Mouse (Mus musculus): Measurements from ENCODE around the gene Grk1.

Gene Grk1

DNA sequence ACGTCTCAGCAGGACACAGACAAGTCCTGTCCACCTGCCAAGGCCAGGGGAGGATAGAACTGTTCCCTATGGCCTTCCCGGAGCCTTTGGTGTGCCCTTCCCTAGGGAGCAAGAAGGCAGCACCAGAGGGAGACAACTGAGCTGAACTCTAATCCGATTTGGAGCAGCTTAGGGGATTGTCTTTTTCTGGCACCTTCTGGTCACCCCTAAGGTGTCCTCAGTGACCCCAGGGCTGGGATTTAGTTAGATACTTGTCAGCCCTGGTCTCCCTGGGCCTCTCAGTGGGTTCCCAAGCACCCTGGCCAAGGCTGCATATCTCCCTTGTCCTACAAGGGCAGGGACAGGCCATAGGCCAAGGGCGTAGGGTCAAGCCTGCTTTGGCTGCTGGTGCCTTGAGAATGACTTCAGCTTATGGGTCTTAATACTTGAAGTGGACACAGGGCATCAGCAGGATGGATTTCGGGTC, at the start of gene Grk1:
Gene Grk1 (plus strand): TSS at position 416 of the 466 bp plus-strand sequence.
- DNase-seq (ENCODE audit: low read depth): no peak

DNA sequence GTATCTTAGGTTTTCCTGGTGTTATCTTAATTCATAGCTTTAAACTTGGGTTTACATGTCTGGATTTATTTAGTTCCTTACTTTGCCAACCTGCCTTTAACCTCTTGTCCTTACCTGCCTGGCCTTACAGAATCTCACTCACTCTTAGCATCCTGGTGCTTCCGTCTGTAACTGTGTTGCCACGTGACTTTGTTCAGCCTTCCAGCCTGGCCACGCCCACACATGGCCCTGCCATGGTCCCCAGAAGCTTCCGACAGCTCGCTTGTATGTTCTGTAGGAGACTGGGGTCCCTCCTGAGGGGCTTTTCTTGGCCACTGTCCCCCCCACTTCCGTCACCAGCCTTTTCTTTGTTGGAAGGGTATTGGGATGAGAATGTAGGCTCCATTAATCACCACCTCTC, 48.7 kb upstream of the Grk1 start:
- DNase-seq (ENCODE audit: low read depth): no peak

DNA sequence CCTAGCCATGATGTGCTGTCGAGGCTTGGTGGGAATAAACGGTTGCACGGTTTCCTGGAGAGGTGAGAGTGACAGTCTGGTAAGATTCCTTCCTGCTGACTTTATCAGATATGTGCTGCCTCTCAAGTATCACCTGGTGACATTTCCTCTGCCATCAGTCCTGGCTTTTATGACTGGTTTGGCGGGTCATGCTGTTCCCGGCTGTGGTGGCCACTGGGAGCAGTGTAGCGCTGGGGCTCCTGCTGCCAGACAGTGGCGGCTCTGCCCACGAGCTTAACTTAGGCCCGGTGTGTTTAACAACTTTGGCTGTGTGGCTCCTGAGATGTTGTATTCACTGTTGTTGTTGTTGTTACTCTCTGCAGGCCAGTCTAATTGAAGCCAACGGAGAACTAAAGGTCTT, 48.2 kb upstream of the Grk1 start:
- no peak for DNase-seq (ENCODE audit: low read depth)

DNA sequence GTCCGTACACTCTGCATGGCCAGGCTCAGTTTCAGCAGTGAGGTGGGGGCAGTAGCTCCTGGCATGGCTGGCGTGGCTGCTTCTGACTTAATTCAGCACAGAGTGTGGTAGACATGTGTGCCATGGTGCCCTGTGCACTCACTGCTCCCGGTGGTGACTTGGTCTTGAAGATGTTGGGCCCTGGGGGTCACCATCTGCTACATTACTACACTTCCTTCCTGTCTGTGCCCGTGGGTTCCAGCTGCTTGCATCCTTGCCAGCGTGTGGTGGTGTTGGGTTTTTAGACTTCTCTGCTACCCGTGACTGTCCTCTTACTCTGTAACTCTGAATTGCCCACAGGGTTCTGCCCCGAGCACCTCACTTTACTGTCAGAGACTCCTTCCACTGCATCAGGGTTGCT, 44.7 kb upstream of the Grk1 start:
- no peak for DNase-seq (ENCODE audit: low read depth)

DNA sequence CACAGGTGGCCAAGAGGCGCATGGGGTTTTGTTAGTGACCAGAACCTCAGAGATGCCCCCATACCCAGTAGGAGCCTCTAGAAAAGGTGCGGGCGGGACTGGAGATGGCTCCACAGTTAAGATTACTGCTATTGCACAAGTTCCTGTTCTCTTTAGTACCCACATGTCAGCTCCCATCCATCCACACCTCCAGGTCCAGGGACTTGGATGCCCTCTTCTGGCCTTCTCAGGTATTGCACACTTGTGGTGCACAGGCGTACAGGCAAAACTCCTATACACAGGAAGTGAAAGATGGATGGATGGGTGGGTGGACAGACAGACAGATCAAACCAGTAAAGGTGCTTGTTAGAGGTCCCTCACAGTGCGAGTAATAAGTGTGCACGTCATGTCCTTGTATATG, 43.0 kb upstream of the Grk1 start:
- no peak for DNase-seq (ENCODE audit: low read depth)

DNA sequence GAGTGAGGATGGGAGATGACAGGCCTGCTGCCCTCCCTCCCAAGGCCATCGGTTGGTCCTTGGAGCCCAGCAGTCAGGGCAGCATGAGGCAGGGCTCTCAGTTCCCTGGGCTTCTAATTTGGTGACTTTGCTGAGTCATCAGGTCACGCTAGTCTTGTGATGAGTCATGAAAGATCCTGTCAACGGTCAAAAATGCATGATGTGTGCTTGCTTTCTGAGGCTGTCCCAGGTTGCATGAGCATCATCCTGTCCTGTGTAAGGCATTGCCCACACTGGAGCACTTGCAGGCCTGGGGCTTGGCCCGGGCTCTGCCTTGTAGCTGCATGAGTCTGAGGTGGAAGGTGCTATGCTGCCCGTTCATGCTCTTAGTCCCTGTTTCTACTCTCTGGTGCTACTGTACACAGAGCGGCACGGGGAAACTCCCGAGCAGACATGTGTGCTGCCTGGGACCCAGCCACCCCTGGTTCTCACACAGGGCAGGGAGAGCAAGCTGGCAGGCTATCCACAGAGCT, 31.7 kb upstream of the Grk1 start:
- DNase-seq (ENCODE audit: low read depth): peak; percentile 22

DNA sequence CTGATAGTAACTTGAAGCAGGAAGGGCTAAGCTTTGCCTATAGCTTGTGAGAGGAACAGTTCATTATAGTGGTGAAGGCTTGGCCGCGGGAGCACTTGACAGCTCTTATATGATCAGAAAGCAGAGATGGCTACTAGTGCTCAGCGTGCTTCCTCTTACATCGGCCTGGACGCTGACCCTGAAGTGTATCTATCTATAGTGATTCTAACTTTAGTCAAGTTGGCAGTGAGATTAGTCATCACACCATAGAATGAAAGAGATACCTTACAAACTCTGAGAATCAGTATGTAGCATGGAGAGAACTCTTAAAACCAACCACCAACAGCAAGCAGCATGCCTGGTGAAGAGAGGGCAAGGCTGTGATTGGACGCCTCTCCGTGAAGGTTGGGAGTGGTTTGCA, 23.3 kb upstream of the Grk1 start:
- DNase-seq (ENCODE audit: low read depth): no peak

DNA sequence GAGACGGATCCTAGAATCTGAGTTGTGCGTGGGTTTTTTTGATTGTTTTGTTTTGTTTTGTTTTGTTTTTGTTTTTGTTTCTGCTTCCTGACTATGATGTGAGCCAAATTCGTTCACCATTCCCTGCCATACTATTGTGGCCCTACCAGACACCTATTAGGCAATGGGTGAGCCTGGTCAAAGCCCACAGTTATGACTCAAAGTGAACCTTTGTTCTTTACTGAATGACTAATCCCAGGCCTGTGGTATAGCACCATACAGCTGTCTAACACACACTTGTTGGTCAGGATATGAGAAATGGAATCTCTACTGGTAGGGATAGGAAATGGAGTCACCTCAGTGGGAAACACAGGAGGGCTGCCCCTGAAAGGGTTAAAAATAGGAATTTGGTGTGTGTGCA, 22.3 kb upstream of the Grk1 start:
- no peak for DNase-seq (ENCODE audit: low read depth)

DNA sequence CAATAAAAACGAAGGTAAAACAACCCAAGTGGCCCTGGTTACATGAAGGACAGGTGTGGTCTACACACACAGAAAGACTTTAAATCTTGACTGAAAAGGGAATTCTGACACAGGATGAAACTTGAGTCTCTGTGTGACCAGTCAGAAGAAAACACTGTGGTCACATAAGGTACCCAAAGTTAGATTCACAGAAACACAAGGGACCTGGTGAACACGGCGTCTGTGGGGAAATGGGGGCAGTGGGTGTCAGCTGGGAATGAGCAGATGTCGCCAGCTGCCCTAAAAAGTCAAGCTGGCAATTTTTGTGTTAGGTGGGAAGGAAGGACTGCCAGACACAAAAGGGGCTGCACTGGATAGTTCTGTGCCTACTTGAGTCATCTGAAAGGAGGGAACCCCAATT, 21.9 kb upstream of the Grk1 start:
- no peak for DNase-seq (ENCODE audit: low read depth)

DNA sequence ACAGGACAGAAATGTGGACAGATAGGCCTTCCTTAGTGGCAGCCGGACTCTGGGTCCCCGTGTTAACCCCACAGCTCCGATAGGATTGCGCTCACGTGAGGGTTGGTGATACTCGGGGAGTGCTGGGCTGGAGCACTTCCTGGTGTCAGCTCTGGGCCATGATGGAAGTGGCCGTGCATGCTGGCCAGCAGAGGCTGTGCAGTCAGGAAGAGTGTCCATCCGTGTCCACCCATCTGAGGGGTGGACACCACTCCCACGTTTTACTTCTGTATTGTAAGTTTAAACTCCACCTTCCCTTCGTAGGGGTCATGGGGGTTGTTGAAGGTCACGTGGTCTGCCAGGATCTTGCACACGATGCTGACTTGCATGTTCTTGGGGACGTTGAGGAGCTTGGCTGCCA, 18.5 kb upstream of the Grk1 start:
- no peak for DNase-seq (ENCODE audit: low read depth)

DNA sequence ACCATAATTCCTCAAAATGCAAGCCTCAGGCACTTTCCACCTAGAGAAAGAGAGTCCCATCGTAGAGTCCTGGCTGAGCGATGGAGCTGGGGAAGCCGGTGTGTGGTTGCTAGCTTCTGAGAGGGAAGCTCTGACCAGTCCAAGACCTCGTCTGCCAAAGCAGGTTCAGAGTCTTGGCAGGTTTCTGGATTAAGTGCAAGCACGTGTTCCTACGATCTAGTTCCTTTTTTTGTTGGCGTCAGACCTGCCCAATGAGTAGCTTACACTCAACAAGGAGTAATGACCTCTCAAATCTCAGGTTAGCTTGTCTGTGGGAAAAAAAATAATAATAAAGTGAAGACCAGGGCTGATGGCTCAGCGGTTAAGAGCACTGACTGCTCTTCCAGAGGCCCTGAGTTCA, 17.2 kb upstream of the Grk1 start:
- no peak for DNase-seq (ENCODE audit: low read depth)

DNA sequence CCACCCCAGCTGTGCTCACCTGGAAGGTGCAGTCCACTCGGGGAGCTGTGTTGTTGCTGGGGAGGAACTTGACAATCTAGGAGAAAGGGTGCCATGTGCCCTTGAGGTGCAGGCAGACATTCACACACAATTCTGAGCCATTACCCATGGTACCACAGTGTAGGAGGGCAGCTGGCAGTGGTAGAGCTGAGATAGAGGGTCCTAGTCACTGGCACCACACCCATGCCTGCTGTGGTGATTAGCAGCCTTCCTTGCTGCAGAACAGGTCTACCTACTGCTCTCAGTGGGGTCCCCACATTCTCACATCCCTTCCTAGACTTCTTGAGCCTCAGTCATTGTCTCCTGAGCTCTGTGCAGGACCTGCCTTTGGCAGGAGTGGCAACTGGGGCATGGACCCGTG, 16.1 kb upstream of the Grk1 start:
- no peak for DNase-seq (ENCODE audit: low read depth)

DNA sequence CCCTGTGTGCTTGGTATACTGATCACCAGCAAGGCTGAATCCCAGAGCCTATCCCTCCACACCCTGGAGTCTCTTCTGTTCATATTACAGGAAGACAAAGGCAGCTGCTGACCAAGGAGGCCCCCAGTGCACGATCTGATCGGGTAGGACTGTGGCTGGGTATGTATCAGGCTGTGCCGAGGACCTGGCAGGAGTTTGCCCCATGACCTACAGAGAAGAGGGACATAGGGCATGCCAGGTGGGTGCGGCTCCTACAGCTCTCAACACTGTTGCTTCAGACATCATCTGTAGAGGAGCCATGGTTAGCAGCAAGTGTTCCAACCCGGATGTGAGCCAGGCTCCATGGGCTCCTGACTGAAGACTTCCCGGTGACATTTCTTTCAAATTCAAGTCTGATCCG, 11.0 kb upstream of the Grk1 start:
- no peak for DNase-seq (ENCODE audit: low read depth)

DNA sequence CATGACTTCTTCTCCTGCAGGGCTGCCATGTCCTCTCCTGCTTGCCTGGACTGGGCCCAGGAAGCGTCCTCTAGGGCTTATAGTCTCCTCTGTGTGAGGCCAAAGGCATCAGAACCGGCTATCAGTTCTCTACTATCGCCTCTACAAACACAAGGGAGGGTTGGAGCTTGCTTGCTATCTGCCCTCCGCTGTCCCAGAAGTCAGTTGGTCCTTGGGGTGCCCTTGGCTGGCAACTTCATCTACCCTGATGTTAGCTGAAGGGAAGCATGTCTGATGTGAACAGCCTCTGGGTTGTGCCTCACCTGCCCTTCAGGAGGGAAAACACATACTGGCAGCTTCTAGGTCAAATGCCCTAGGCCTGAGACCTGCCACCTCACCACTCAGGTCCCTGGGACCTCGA, 8.2 kb upstream of the Grk1 start, which contains the start of gene Atp4b:
Gene Atp4b (minus strand): TSS at position 101 of the 400 bp plus-strand sequence.
- DNase-seq (ENCODE audit: low read depth): no peak

DNA sequence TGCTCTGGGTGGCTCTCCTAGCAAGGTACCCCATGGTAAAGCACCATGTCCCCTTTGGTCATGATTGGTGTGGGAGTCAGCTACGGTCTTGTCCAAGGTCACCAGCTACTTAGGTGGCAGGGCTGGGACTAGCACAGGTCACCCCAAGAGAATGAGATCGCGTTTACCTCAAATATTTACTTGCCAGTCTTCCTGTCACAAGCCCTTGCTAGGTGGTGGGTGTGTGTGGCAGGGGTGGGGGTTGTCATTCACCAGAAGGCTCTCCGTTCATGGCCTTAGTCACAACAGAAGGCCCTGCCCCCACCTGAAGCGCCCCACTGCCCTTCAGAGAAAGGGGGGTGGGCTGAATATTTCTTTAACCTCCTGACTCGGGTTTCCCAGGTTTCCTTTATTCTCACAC, 1.4 kb upstream of the Grk1 start:
- no peak for DNase-seq (ENCODE audit: low read depth)

DNA sequence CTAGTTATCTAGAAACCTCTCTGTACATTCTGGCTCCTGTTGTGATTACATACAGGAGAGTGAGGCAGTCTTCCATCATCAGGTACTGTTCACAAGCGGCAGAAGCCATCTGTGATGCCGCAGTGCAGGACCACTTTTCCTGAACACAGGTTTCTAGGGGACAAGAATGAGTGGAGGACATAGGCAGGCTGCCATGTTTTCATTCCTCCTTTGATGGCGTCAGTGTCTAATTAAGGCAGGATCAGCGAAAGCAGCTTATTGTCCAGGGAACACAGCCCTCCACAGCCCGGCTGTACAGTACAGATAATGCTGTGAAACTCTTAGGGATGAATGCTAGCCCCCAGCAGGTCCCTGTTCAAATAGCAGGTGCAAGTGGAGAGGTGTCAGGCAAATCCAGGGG, 1.1 kb downstream of the Grk1 start:
- no peak for DNase-seq (ENCODE audit: low read depth)

DNA sequence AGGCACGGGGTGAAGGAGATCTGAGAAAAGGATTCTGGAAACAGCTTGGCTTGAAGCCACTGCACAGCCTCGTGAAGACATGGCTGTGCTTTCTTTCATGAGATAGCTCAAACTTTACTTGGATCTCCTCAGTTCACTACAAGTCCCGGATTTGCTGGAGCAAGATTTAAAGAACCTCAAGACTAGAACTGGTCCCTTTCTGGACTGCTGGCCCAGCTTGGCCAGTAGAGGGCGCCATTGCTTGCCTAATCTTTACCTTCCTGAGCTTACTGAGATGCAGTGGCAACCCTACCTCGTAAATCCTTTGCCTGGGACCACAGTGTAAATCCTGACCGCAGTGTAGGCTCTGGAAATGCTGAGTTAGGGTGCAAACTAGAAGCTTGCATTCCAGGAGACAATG, 6.7 kb downstream of the Grk1 start:
- DNase-seq (ENCODE audit: low read depth): no peak

DNA sequence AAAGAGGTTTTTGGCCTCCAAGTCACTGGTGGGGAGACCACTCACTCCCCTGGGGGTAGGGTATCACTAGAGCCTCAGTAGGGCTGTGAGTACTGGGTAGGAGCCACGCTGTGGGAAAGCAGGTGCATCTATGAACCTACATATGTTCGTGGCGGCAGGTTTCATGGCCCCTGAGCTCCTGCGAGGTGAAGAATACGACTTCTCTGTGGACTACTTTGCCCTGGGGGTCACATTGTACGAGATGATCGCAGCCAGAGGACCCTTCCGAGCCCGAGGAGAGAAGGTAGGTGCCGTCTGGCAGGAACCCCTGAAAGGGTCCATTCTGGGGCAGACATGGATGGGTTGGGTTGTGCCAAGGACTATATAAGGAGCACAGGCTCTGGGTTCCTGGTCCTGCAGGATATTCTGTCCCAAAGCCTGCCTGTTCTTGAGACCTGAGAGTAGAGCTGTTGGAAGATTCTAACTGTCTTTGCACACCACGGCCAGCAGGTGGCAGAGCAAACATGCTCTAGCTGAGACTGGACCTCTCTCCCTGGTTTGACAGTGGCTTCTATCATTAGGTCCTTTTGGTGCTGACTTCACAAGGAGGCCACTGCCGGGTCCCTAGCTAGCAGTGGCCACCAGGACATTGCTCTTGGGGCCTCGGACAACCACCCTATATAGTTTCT, 8.1 kb downstream of the Grk1 start:
- DNase-seq (ENCODE audit: low read depth): no peak

DNA sequence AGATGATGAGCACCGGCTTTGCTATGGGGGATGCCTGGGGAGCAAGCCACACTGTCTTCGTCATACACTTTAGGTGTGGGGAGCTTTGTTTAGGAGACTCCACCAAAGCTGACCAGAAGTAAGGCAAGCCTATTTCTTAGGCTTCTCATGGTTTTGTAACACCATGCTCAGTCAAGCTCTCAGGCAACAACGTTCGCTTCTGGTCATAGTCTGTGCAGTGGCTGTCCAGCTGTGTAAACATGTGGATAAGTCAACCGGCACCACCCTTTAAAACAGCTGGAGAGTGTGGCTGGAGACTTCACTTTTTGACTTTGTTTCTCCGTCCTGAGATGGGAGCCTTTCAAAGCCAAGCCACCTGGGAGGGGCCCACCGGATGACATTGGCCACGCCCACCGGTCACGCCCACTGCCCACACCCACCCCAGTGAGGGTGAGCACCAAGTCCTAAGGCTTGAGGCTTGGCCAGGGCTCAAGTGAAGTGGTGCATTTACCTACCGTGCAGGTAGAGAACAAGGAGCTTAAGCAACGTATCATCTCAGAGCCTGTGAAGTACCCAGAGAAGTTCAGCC, 9.0 kb downstream of the Grk1 start:
- DNase-seq (ENCODE audit: low read depth): no peak

DNA sequence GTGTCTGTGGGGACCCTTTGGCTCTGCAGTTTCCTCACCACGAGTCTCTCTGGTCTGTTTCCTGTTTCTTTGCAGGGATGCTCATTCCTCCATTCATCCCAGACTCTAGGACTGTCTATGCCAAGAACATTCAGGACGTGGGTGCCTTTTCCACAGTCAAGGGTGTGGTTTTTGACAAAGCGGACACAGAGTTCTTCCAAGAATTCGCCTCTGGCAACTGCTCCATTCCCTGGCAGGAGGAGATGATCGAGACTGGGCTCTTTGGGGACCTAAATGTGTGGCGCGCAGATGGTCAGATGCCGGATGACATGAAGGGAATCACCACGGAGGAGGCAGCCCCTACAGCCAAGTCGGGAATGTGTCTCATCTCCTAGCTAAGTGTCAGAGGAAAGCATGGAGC, 11.0 kb downstream of the Grk1 start:
- DNase-seq (ENCODE audit: low read depth): no peak

DNA sequence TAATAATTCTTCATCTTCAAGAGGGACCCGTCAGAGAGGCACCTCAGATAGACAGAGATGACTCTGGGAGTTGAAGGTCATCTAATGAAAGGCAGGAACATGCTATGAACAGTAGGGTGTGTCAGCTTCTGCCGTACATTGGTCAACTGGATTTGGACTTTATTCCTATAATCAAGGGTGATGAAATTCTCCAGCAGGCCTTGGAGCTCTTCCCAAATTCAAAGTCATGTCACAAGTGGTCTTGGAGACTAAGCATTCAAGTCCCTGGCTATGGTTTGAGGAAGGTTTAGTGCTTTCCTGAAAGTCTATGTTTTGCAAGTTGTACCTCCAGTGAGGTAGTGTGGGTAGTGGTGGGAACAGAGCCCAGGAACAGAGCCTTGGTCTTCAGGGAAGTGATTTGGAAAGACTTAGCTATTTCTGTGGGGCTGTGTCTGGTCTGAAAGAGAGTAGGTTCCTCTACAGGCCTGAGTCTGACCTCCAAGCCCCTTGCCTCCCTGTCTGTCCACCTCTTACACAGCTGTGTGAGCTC, 14.3 kb downstream of the Grk1 start:
- DNase-seq (ENCODE audit: low read depth): peak; percentile 66

DNA sequence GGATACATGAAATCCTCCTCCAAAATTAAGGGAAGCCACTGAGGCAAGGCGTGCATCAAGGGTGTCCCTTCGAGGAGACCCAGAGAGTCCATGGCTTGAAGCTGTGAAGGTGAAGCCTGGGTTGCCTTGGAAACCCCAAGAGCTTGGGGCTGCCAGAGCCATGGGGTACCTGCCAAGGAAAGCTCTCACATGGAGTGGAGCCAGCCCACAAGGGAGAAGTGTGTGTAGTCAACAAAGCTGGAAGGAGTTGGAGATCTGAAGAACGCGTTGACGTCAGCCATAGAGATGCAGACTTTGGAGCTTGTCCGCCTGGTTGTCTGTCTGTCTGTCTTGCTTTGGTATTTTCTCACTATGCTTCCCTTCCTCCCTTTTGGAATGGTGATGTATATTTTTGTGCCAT, 16.1 kb downstream of the Grk1 start:
- DNase-seq (ENCODE audit: low read depth): peak; percentile 69

DNA sequence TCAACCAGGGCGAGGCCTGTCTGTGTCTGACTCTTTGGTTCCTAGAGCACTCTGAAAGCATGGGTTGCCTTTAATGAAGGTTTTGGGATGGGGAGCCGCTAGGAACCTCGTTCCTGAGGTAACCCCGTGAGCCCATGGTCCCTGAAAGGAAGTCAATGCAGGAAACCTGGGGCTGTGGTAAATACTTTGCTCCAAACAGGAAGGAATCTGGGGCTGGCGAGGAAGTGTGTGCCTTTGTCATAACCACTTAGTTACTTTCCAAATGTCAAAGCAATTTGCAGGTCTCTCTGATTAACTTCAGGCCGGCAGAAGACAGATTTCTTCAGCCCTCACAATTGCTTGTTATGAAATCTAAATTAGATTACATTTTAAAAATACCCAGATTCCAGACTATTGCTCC, 22.5 kb downstream of the Grk1 start:
- DNase-seq (ENCODE audit: low read depth): no peak

DNA sequence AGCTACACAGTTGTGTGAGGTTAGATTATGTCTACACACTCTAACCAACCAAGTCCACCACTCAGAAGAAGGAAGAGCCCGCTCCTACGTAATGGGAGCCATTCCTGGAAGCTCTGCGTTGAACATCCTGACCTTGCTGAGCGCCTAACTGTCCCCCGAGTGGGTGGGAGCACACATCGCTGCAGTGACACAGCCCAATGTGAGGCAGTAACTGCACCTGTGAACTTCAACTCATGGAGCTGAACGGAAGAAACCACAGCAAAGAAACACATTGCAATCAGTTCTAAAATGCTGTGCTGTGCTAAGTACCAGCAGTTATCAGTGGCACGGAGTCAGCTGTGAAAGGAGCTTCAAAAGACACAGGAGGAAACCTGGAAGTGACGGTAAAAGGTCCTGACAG, 23.3 kb downstream of the Grk1 start:
- DNase-seq (ENCODE audit: low read depth): no peak
